Mouse (Mus musculus) testis, adult 2 months (tissue): Measurements from ENCODE around the gene Dennd2c. TPM values are rescaled to one million over a fixed set of nuclear protein-coding genes. Genes with fewer than 3 reads are reported as not detected.

Experiments
- H3K27ac ChIP-seq: fragments of 200-500 bp; 2 replicates; pipeline ENCODE4 v1.5.1; 2012; ENCODE audit warnings: low read depth, low read length; ENCODE audit not compliant: control insufficient read depth, insufficient read depth
- H3K27me3 ChIP-seq: fragments of 200-500 bp; 2 replicates; pipeline ENCODE4 v1.6.1; 2012; ENCODE audit warnings: mild to moderate bottlenecking, low read length, moderate library complexity; ENCODE audit not compliant: control insufficient read depth, insufficient read depth
- H3K36me3 ChIP-seq: fragments of 200-500 bp; 2 replicates; pipeline ENCODE4 v1.6.1; 2012; ENCODE audit warnings: mild to moderate bottlenecking, low read length; ENCODE audit not compliant: control insufficient read depth, insufficient read depth
- H3K4me1 ChIP-seq: fragments of 200-500 bp; 2 replicates; pipeline ENCODE4 v1.6.1; 2012; ENCODE audit warnings: low read length; ENCODE audit not compliant: control insufficient read depth, insufficient read depth
- H3K4me3 ChIP-seq: fragments of 200-500 bp; 2 replicates; pipeline ENCODE4 v1.5.1; 2012; ENCODE audit warnings: low read depth, mild to moderate bottlenecking, low read length, moderate library complexity, mixed read lengths; ENCODE audit not compliant: control insufficient read depth
- CTCF ChIP-seq: fragments of 200-500 bp; IDR thresholded peaks from 2 replicates; pipeline ENCODE4 v1.5.1; 2012; ENCODE audit warnings: low read depth, mild to moderate bottlenecking, inconsistent platforms, low read length, moderate library complexity; ENCODE audit not compliant: control insufficient read depth, insufficient read depth, insufficient replicate concordance
- POLR2A ChIP-seq: fragments of 200-500 bp; IDR thresholded peaks from 2 replicates; pipeline ENCODE4 v1.6.1; 2012; ENCODE audit warnings: low read depth, mild to moderate bottlenecking, inconsistent platforms, low read length, moderate library complexity; ENCODE audit not compliant: control insufficient read depth
- polyA plus RNA-seq: library from polyadenylated mRNA; depleted of rRNA; stranded (reverse); fragments of >200 nt; gene quantifications from 2 replicates; pipeline ENCODE4 v1.2.3, GENCODE M21; 2012

The Dennd2c gene
- polyA plus RNA-seq, 1 experiment: 1.1 TPM

GRCm38 (mm10) chr3:103146330-103147166 lies 44.1 kb downstream of the Dennd2c start:
- H3K36me3 ChIP-seq: no peaks in the 10 kb centered on the region
- no peak overlapping the region for H3K4me3 ChIP-seq
- H3K4me1 ChIP-seq: no peaks in the 10 kb centered on the region
- no peak overlapping the region for H3K27ac ChIP-seq
- H3K27me3 ChIP-seq: no peaks in the 10 kb centered on the region
- TF ChIP-seq POLR2A (no peak), CTCF (no peak)

- Histone ChIP-seq H3K27ac (no peak overlapping the region), H3K27me3 (no peaks in the 10 kb centered on the region), H3K4me1 (no peaks in the 10 kb centered on the region), H3K36me3 (no peaks in the 10 kb centered on the region), H3K4me3 (no peak overlapping the region)
- TF ChIP-seq POLR2A: no peak
- no peak for TF ChIP-seq CTCF
Observed at GRCm38 (mm10) chr3:103147775-103148174, 45.4 kb downstream of the Dennd2c start.

DNA sequence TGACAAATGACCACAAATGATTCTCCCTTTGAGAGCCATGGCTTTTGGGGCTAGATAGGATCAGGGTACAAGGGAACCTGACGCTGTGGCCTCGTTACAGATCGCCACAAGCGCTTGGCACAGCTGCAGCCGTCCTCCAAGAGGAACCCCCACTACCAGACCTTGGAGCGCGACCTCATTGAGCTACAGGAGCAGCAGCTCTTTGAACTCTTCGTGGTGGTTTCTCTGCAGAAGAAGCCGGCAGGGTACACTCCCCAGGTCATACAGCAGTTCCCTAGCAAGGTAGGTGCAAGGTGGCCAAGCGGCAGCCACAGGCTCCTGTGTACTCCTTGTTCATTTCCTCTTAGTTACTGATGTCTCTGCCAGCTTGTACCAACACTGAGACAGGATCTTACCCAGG lies 46.5 kb downstream of the Dennd2c start:
- no peak for TF ChIP-seq POLR2A
- TF ChIP-seq CTCF: no peak
- Histone ChIP-seq H3K36me3 (no peaks in the 10 kb centered on the region), H3K4me3 (no peak overlapping the region), H3K27me3 (no peaks in the 10 kb centered on the region), H3K27ac (no peak overlapping the region), H3K4me1 (no peaks in the 10 kb centered on the region)

GRCm38 (mm10) chr3:103153761-103154160 lies 51.4 kb downstream of the Dennd2c start:
- H3K4me3 ChIP-seq: no peak overlapping the region
- no peak for TF ChIP-seq POLR2A
- TF ChIP-seq CTCF: peak; percentile 45; the same call in 1 of the 2 replicates
- no peaks in the 10 kb centered on the region for H3K27me3 ChIP-seq
- no peaks in the 10 kb centered on the region for H3K4me1 ChIP-seq
- no peaks in the 10 kb centered on the region for H3K36me3 ChIP-seq
- no peak overlapping the region for H3K27ac ChIP-seq

DNA sequence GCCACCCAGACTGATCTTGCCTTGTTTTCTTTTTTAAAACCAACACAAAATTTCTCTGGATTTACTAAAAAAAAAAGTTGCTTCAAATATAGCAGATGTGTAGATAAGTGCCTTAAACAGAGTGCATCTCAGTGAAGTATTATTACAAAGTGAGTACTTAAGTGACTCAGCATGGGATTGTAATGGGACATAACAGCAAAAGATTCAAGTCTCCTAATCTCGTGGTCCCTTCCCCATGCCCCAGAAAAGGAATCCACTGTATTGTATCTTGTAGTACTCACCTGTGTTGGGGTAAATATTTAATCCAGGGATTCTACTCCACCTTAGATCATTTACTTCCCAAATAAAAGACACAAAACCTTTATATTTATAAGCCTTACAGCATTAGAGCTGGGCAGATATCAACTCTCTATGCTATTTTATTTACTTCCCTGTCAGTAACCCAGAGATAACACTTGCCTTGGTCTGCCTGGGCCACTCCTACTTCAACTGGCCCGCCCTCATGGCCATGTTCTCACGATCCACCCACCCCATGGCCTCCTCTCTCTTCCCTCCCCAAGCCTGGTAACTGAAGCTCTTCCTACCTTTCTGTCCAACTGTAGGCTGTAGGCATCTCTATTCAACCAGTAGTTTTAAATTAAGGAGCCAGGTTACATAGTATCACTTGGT lies 57.0 kb downstream of the Dennd2c start:
- H3K4me1 ChIP-seq: no peaks in the 10 kb centered on the region
- H3K36me3 ChIP-seq: no peaks in the 10 kb centered on the region
- H3K27me3 ChIP-seq: no peaks in the 10 kb centered on the region
- H3K4me3 ChIP-seq: no peak overlapping the region
- no peak overlapping the region for H3K27ac ChIP-seq
- TF ChIP-seq CTCF (no peak), POLR2A (no peak)

DNA sequence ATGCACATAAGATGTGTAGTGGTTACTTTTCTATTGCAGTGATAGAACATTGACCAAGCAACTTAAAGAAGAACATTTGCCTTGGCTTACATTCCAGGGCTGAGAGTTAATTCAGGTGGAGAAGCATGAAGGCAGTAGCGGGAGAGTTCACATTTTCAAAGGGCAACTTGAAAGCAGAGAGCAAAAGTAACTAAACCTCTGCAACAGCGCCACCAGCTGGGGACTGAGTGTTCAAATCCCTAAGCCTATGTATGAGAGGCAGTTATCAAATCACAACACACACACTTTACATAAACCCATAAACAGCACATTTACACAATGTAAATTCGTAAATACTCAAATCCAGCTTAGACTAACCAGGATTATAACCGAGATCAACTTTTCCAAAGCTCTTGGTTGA lies 67.4 kb downstream of the Dennd2c start:
- H3K27me3 ChIP-seq: no peaks in the 10 kb centered on the region
- TF ChIP-seq CTCF (no peak), POLR2A (no peak)
- H3K36me3 ChIP-seq: no peaks in the 10 kb centered on the region; the same call in 1 of the 2 replicates
- H3K4me3 ChIP-seq: no peak overlapping the region
- H3K27ac ChIP-seq: no peak overlapping the region
- H3K4me1 ChIP-seq: no peaks in the 10 kb centered on the region; the same call in 1 of the 2 replicates

DNA sequence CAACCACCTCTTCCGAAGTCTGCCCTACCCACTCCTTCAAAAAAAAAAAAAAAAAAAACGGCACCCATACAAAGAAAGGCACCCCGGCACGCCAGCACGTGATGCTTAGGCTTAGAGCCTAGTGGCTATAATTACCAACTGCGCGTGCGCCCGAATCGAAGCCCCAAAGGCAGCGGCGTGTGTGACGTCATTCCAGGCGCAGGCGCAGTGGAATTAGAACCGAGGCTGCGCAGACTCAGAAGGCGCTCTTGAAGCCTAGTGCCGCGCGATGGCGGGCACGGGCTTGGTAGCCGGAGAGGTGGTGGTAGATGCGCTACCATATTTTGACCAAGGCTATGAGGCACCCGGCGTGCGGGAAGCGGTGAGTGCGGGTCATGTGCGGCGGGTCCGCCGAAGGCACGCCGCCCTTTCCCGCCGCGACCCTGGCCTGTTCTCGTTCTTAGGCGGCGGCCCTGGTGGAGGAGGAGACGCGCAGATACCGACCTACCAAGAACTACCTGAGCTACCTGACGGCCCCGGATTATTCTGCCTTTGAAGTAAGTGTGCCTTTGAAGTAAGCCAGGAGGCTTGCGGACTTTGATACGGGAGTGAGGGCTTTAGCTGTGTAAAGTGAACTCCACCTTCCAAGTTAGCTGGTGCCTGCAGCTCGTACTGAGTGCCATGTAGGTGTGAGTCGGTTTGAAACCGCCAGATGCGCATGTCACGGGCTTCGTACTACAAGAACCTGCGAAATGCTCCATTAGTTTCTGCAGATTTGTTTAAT lies 69.3 kb downstream of the Dennd2c start, which contains the start of gene Bcas2:
TSS of gene Bcas2 (plus strand) at position 151 of the 763 bp plus-strand sequence.
- H3K27me3 ChIP-seq: no peaks in the 10 kb centered on the region
- peak within 1 kb of the TSS; percentile 96 for H3K4me3 ChIP-seq
- H3K36me3 ChIP-seq: no peaks in the 10 kb centered on the region; the same call in 1 of the 2 replicates
- peak within 1 kb of the TSS; percentile 79 for H3K27ac ChIP-seq
- H3K4me1 ChIP-seq: no peaks in the 10 kb centered on the region; the same call in 1 of the 2 replicates
- TF ChIP-seq POLR2A (peak; percentile 97), CTCF (0 out of 2 replicates have a peak, but pooled peaks have one; percentile 8)
